Mouse (Mus musculus) liver, embryonic 14.5 days (tissue): ENCODE results near the gene Dnase1l2. TPM values are rescaled to one million over a fixed set of nuclear protein-coding genes. Genes with fewer than 3 reads are reported as not detected.

Experiments used
- ATAC-seq: fragments of 200-750 bp; cut with Nextera tagmentation; 2 replicates; pipeline ENCODE4 v1.8.0; 2017; ENCODE audit warnings: moderate number of reproducible peaks, mild to moderate bottlenecking, moderate library complexity; ENCODE audit not compliant: insufficient read depth
- DNase-seq, 3 experiments: peaks; one replicate each; pipeline ENCODE4 v3.0.0-alpha.2; 2012 to 2013; ENCODE audit warnings: low read depth in 3 of 3, low spot score in 3 of 3
- H3K27ac ChIP-seq: fragments of 300-500 bp; sonication (generic); 2 replicates; pipeline ENCODE4 v1.5.1; 2014; ENCODE audit warnings: moderate library complexity, mild to moderate bottlenecking, control low read depth, inconsistent platforms
- H3K27me3 ChIP-seq: fragments of 300-500 bp; sonication (generic); 2 replicates; pipeline ENCODE4 v1.6.1; 2014; ENCODE audit warnings: mild to moderate bottlenecking, low read length, moderate library complexity; ENCODE audit not compliant: control insufficient read depth, insufficient read depth
- H3K36me3 ChIP-seq: fragments of 300-500 bp; sonication (generic); replicated peaks from 2 replicates; pipeline ENCODE4 v1.6.1; 2014; ENCODE audit warnings: low read depth; ENCODE audit not compliant: control insufficient read depth, insufficient read depth
- H3K4me1 ChIP-seq, 2 experiments: fragments of 200-500 bp in 1 of 2; fragments of 300-500 bp in 1 of 2; sonication (generic) in 1 of 2; replicated peaks; 2 replicates each; pipeline ENCODE4 v1.6.1; 2012 to 2014; ENCODE audit warnings: antibody characterized with exemption in 1 of 2, inconsistent platforms in 1 of 2, low read length in 1 of 2; ENCODE audit not compliant: control insufficient read depth in 2 of 2, insufficient read depth in 2 of 2
- H3K4me2 ChIP-seq: fragments of 300-500 bp; sonication (generic); 2 replicates; pipeline ENCODE4 v1.6.1; 2014; ENCODE audit warnings: low read depth, mild to moderate bottlenecking, control low read depth, moderate library complexity
- H3K4me3 ChIP-seq, 2 experiments: fragments of 200-500 bp in 1 of 2; fragments of 300-500 bp in 1 of 2; sonication (generic) in 1 of 2; 2 replicates each; pipeline ENCODE4 v1.5.1; 2012 to 2014; ENCODE audit warnings: low read depth in 2 of 2, low read length in 2 of 2, mild to moderate bottlenecking in 2 of 2, control low read depth in 1 of 2, inconsistent platforms in 1 of 2, moderate library complexity in 1 of 2; ENCODE audit not compliant: insufficient read depth in 1 of 2
- H3K9ac ChIP-seq: fragments of 300-500 bp; sonication (generic); replicated peaks from 2 replicates; pipeline ENCODE4 v1.6.1; 2014; ENCODE audit warnings: mild to moderate bottlenecking, control low read depth, moderate library complexity
- H3K9me3 ChIP-seq: fragments of 300-500 bp; sonication (generic); 2 replicates; pipeline ENCODE4 v1.6.1; 2016; ENCODE audit warnings: low read length, mixed read lengths; ENCODE audit not compliant: control insufficient read depth
- CTCF ChIP-seq: IDR thresholded peaks from 2 replicates; pipeline ENCODE4 v1.5.1; 2016; ENCODE audit warnings: antibody characterized with exemption, low read depth, control low read depth
- EP300 ChIP-seq: IDR thresholded peaks from 2 replicates; pipeline ENCODE4 v1.6.1; 2016; ENCODE audit warnings: antibody characterized with exemption, low read depth
- WGBS: fragments of 180-500 bp; shearing (Covaris S2); extraction: QIAGEN DNeasy Blood & Tissue Kit; methylation state at CpG from one replicate; pipeline ENCODE4 v1.1.7; 2014; ENCODE audit not compliant: insufficient replicate concordance; 5-methylcytosine and 5-hydroxymethylcytosine counted together
- polyA plus RNA-seq, 2 experiments: library from polyadenylated mRNA; depleted of rRNA in 1 of 2; stranded (reverse) in 1 of 2; unstranded in 1 of 2; fragments of >200 nt; fragmentation: Nextera tagmentation in 1 of 2; extraction: Ambion mirVana in 1 of 2; gene quantifications; 2 replicates each; pipeline versions ENCODE4 v1.2.1 to v1.2.3; 2012 to 2014

The Dnase1l2 gene
- polyA plus RNA-seq, 2 experiments: 0.46 to 2.1 TPM

DNA sequence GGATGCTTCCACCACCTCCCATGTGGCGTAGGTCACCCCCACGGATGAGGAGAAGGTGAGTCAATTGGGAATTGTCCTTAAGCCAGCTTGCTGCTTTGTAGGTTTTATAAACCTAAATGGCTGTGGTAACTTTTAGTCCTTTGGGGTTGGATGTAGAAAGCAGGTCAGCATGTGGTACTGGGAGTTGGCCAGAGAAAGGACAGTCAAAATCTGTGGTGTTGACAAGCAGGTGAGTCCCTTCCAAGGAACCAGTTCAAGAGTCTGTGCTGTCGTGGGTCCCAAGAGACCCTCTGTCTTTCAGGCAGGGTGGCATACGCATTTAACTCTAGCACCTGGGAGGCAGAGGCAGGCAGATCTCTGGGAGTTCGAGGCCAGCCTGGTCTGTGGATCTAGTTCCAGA lies 18.4 kb downstream of the Dnase1l2 start:
- DNase-seq: no peak
- 85% methylated on average over 5 of the region's 5 CpGs for whole genome bisulfite sequencing
- Histone ChIP-seq H3K4me3 (no peak overlapping the region), H3K4me1 (peaks cover 2 to 4% of the 10 kb centered on the region in 2 experiments; a peak in 2 of 4 replicates), H3K27ac (no peak overlapping the region), H3K27me3 (no peaks in the 10 kb centered on the region), H3K36me3 (peaks cover 59% of the 10 kb centered on the region), H3K9ac (no peak overlapping the region), H3K9me3 (no peaks in the 10 kb centered on the region), H3K4me2 (no peak overlapping the region)
- no peak for TF ChIP-seq EP300
- no peak for TF ChIP-seq CTCF
- no peak for ATAC-seq

DNA sequence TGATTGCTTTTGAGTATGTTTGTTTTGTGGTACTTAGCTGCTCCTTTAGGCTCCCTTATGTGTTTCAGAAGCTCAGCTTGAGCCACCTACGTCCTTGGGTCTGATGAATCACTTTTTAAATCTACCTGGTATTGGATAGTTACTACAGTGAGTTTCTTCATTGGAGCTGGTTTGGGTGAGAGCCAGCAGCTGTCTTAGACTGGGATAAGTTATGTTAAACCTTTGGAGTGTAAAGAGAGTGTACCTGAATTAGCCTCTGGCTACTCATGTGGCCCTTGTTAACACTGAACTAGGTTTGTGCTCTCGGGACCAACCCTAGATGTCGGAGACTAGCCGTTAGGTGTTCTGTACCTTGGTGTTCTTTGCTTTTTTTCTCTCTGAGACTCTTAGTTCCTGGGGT lies 19.8 kb downstream of the Dnase1l2 start:
- Histone ChIP-seq H3K4me1 (peaks cover under 1 to 4% of the 10 kb centered on the region in 2 experiments; a peak in 2 of 4 replicates), H3K4me3 (no peak overlapping the region), H3K27me3 (no peaks in the 10 kb centered on the region), H3K9ac (no peak overlapping the region), H3K4me2 (no peak overlapping the region), H3K27ac (no peak overlapping the region), H3K36me3 (peaks cover 72% of the 10 kb centered on the region), H3K9me3 (no peaks in the 10 kb centered on the region)
- DNase-seq (no peak), ATAC-seq (no peak)
- TF ChIP-seq EP300: no peak
- 87% methylated on average over 4 of the region's 4 CpGs for WGBS

DNA sequence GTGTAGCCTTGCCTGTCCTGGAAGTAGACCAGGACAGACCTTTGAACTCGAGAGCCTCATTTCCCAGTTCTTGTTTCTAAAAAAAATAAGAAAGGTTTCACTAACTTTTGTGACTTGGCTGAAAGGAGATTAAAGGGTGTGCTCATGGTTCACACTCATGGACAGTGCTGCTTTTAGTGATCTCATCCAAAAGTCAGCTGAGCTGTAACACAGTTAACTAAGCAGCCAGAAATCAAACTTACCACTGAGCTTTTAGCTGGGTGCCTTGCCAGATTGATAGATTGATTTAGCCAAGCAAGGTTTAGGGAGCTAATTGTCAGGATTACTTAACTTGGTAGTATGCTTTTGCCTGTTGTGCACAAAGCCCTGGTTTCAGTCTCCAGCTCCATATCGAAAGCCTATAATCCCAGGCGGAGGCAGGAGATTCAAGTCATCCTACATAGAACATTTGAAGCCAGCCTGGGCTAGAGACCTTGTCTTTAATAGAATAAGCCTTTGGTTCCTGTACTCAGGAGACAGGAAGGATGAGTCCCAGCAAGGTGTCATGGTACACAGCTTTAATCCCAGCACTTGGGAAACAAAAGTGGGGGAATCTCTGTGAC lies 26.8 kb downstream of the Dnase1l2 start:
- Histone ChIP-seq H3K27me3 (no peaks in the 10 kb centered on the region), H3K27ac (no peak overlapping the region), H3K4me2 (peak overlapping the region; percentile 94), H3K4me3 (peak overlapping the region; percentile 69 to 71), H3K9ac (peak overlapping the region; percentile 85), H3K4me1 (peaks cover 16 to 17% of the 10 kb centered on the region in 2 experiments), H3K36me3 (peaks cover 50% of the 10 kb centered on the region), H3K9me3 (no peaks in the 10 kb centered on the region)
- ATAC-seq: no peak
- DNase-seq: no peak
- TF ChIP-seq EP300 (no peak), CTCF (no peak)
- WGBS: 76% methylated on average over 3 of the region's 3 CpGs

DNA sequence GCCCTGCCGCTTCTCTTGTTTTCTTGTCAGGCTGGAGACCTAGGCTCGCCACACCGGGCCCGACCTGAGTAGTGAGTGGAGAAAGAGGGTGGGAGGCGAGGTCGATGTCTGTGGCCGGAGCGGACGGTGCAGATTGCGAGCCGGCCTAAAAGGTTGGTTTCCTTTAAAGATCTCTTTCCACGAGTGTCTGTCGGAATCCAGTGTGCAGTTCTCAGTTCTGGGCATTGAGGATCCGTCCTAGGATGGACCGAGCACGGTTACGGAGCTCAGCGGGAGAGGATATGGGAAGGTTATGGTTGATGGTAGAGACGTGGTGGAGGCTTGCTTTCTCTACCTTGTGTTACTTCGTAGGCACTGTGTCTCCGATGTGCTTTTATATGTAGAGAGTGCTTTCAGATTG lies 27.9 kb downstream of the Dnase1l2 start:
- ATAC-seq (no peak; the same call in 1 of the 2 replicates), DNase-seq (no peak)
- peak overlapping the region; percentile 65 for H3K27ac ChIP-seq
- WGBS: under 1% methylated on average over 21 of the region's 21 CpGs
- no peaks in the 10 kb centered on the region for H3K9me3 ChIP-seq
- peak overlapping the region; percentile 94 for H3K4me2 ChIP-seq
- H3K4me3 ChIP-seq: peak overlapping the region; percentile 69 to 71
- no peak for TF ChIP-seq EP300
- no peak for TF ChIP-seq CTCF
- H3K4me1 ChIP-seq: peaks cover 16 to 17% of the 10 kb centered on the region in 2 experiments
- peaks cover 49% of the 10 kb centered on the region for H3K36me3 ChIP-seq
- no peaks in the 10 kb centered on the region for H3K27me3 ChIP-seq
- H3K9ac ChIP-seq: peak overlapping the region; percentile 85

DNA sequence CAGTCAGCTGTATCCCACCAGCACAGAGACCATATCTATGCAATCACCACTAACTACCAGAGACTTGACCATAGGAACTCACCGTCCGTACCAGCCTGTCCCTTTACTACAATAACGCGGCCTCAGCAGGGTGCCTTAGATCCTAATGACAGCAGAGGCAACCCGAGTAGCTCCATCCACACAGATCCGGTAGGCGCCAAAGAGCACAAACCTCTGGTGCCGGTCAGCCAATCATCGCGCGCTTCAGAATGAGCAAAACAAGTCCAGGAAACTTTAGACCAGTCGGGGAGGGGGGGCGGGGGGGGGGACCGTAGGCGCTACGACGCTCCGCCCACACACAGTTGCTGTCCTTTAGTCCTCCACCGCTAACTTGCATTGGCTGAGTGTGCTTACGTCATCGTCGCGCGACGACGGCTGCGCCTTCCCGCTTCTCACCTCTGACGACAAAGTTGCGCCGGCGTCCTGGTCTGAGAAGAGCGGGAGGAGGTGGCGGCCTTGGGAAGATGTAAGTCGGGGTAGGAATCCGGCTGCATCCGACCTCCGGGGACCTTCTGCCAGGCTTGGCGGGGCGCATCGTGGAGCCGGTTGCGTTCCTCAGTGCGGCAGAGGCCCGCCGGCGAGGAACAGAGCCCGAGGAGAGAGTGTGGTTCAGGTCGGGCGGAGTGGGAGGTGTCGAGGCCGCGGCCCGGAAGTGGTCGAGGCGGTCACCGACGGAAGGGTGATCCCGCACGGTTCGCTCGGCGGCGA lies 28.5 kb downstream of the Dnase1l2 start, which contains the start of gene Rnps1:
TSS of gene Rnps1 (plus strand) at position 336 of the 747 bp plus-strand sequence.
- Histone ChIP-seq H3K4me1 (peaks cover 16 to 17% of the 10 kb centered on the region in 2 experiments), H3K9me3 (no peaks in the 10 kb centered on the region), H3K36me3 (peaks cover 49% of the 10 kb centered on the region), H3K4me3 (peak within 1 kb of the TSS; percentile 69 to 97), H3K4me2 (peak within 1 kb of the TSS; percentile 94), H3K27ac (peak within 1 kb of the TSS; percentile 96), H3K9ac (peak within 1 kb of the TSS; percentile 93), H3K27me3 (no peaks in the 10 kb centered on the region)
- DNase-seq: peak; percentile 98 to 100 (median 100)
- under 1% methylated on average over 64 of the region's 64 CpGs for WGBS
- TF ChIP-seq EP300: 0 out of 2 replicates have a peak, but pooled peaks have one; percentile 28
- 0 out of 2 replicates have a peak, but pooled peaks have one; percentile 10 for TF ChIP-seq CTCF
- peak; percentile 88 for ATAC-seq
